Mouse (Mus musculus): ENCODE results near the gene Pde4d. TPM values are rescaled to one million over a fixed set of nuclear protein-coding genes. Genes with fewer than 3 reads are reported as not detected.
"Not testable (repeated sequence)": the region's sequence is repeated elsewhere in the genome, so short reads cannot be mapped to it uniquely, and the experiment has no call there.

Pde4d gene
- polyA plus RNA-seq, 1 experiment from 2014 or later = 32.1 TPM

DNA sequence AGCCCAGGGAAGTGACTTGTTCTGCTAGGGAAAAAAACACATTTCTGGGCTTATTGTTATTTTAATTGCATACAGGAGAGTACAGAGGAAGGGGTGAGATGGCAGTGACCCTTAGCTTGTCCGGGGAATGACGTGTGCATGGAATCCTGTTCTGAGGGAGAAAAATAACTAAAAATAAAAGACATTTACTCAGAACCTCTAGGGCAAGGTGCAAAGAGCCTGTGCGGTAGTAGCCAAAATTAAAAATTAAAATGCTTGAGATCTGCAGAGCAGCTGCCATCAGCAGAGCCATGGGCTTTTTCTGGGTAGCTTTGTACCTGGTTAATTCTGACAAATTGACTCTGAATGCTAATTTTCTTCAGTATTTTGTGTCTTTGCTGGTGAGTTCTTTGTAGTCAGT lies 322.6 kb downstream of the Pde4d start:
- WGBS = 52% methylated on average over 3 of the region's 3 CpGs
- H3K4me2 ChIP-seq (ENCODE audit: low read depth, low read length) = no peak overlapping the region
- H3K27me3 ChIP-seq (ENCODE audit: control insufficient read depth, insufficient read depth, low read length) = no peaks in the 10 kb centered on the region
- ATAC-seq (ENCODE audit: low read depth) = no peak
- no peak overlapping the region for H3K4me3 ChIP-seq (ENCODE audit: low read depth, low read length)
- H3K4me1 ChIP-seq (ENCODE audit: control insufficient read depth, insufficient read depth, low read length) = no peaks in the 10 kb centered on the region
- no peaks in the 10 kb centered on the region for H3K36me3 ChIP-seq (ENCODE audit: control insufficient read depth, insufficient read depth, low read length)
- H3K9ac ChIP-seq (replicated peaks; ENCODE audit: low read depth, low read length) = no peak overlapping the region
- H3K9me3 ChIP-seq (ENCODE audit: control insufficient read depth, low read length) = no peaks in the 10 kb centered on the region
- H3K27ac ChIP-seq (ENCODE audit: low read depth, low read length) = no peak overlapping the region

DNA sequence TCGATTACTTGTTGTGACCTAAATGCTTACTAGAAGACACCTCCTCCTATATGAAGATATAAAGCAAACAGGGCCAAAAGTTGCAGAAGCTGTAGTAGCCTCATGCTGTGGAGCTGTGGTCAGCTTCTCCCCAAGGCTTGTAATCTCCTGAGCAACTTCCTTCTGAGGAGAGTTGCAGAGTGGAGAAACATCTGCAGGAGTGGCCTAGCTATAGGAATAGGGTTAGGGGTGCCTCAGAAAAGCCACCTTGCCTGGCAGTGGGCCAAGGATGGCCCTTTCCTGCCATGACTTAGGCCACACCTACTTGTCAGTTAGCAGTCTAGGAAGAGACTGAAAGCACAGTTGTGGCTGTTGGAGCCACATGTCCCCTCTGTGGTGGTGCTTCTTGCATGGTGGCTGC lies 325.2 kb downstream of the Pde4d start:
- no peaks in the 10 kb centered on the region for H3K4me1 ChIP-seq (ENCODE audit: control insufficient read depth, insufficient read depth, low read length)
- H3K4me2 ChIP-seq (ENCODE audit: low read depth, low read length) = no peak overlapping the region
- H3K36me3 ChIP-seq (ENCODE audit: control insufficient read depth, insufficient read depth, low read length) = no peaks in the 10 kb centered on the region
- no peaks in the 10 kb centered on the region for H3K9me3 ChIP-seq (ENCODE audit: control insufficient read depth, low read length)
- H3K27ac ChIP-seq (ENCODE audit: low read depth, low read length) = no peak overlapping the region
- no peak overlapping the region for H3K4me3 ChIP-seq (ENCODE audit: low read depth, low read length)
- H3K9ac ChIP-seq (replicated peaks; ENCODE audit: low read depth, low read length) = no peak overlapping the region
- whole genome bisulfite sequencing = 80% methylated on average over 1 of the region's 1 CpGs
- no peak for ATAC-seq (ENCODE audit: low read depth)
- no peaks in the 10 kb centered on the region for H3K27me3 ChIP-seq (ENCODE audit: control insufficient read depth, insufficient read depth, low read length)

DNA sequence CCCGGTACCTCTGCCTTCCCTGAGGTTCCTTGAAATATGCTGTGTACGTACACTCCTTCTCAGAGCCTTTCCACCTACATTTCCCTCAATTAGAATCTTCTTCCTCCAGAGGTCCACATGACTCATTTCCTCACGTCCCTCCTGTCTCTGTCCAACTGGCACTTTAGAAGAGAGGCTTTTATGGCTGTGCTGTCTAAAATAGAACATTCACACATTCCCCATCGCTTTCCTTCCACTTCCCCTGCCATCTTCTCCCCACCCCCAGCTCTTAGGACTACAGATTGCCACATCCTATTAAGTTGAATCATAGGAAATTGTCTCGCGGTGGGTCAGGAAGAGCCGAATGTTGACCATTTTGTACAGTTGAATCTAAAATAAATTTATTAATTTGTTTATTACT lies 326.1 kb downstream of the Pde4d start:
- 80% methylated on average over 7 of the region's 7 CpGs for WGBS
- H3K4me3 ChIP-seq (ENCODE audit: low read depth, low read length) = no peak overlapping the region
- no peaks in the 10 kb centered on the region for H3K4me1 ChIP-seq (ENCODE audit: control insufficient read depth, insufficient read depth, low read length)
- ATAC-seq (ENCODE audit: low read depth) = no peak
- H3K4me2 ChIP-seq (ENCODE audit: low read depth, low read length) = no peak overlapping the region
- no peaks in the 10 kb centered on the region for H3K27me3 ChIP-seq (ENCODE audit: control insufficient read depth, insufficient read depth, low read length)
- H3K36me3 ChIP-seq (ENCODE audit: control insufficient read depth, insufficient read depth, low read length) = no peaks in the 10 kb centered on the region
- no peak overlapping the region for H3K9ac ChIP-seq (replicated peaks; ENCODE audit: low read depth, low read length)
- no peak overlapping the region for H3K27ac ChIP-seq (ENCODE audit: low read depth, low read length)
- H3K9me3 ChIP-seq (ENCODE audit: control insufficient read depth, low read length) = no peaks in the 10 kb centered on the region

DNA sequence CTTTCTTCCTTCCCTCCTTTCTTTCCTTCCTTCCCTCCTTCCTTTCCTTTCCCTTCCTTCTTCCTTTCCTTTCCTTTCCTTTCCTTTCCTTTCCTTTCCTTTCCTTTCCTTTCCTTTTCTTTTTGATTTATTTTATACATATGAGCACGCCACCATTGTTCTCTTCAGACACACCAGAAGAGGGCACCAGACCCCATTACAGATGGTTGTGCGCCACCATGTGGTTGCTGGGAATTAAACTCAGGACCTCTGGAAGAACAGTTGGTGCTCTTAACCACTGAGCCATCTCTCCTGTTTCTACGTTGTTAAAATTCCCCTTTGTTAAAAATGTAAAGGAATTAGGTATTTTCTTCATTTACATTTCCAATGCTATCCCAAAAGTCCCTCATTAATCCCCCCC lies 347.9 kb downstream of the Pde4d start:
- H3K27me3 ChIP-seq (ENCODE audit: control insufficient read depth, insufficient read depth, low read length); H3K36me3 ChIP-seq (ENCODE audit: control insufficient read depth, insufficient read depth, low read length); H3K4me3 ChIP-seq (ENCODE audit: low read depth, low read length); H3K4me2 ChIP-seq (ENCODE audit: low read depth, low read length); H3K9me3 ChIP-seq (ENCODE audit: control insufficient read depth, low read length); H3K4me1 ChIP-seq (ENCODE audit: control insufficient read depth, insufficient read depth, low read length); ATAC-seq (ENCODE audit: low read depth); H3K27ac ChIP-seq (ENCODE audit: low read depth, low read length); H3K9ac ChIP-seq (replicated peaks; ENCODE audit: low read depth, low read length): not testable (repeated sequence)
- WGBS = 73% methylated on average over 3 of the region's 3 CpGs

DNA sequence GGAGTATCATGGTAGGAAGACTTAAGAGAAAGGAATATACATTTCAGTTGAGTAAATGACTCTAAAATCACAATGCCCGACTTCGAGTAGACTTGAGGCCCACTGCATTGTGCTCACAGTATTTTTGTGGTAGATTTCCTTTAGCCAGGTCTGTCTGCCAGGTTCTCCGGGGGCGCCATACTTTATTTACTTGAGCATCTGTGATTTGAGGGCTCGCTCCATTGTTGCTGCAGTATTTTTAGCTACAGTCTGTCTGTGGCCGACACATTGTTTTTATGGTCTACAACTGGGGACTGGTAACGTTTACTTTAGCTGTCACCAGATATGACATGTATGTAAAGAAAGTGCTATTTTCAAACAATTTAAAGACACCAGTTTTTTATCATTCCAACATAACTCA lies 359.4 kb downstream of the Pde4d start:
- Histone ChIP-seq H3K4me2 (ENCODE audit: low read depth, low read length) (no peak overlapping the region), H3K36me3 (ENCODE audit: control insufficient read depth, insufficient read depth, low read length) (no peaks in the 10 kb centered on the region), H3K4me3 (ENCODE audit: low read depth, low read length) (no peak overlapping the region), H3K27ac (ENCODE audit: low read depth, low read length) (no peak overlapping the region), H3K27me3 (ENCODE audit: control insufficient read depth, insufficient read depth, low read length) (no peaks in the 10 kb centered on the region), H3K9ac (replicated peaks; ENCODE audit: low read depth, low read length) (no peak overlapping the region), H3K9me3 (ENCODE audit: control insufficient read depth, low read length) (no peaks in the 10 kb centered on the region), H3K4me1 (ENCODE audit: control insufficient read depth, insufficient read depth, low read length) (no peaks in the 10 kb centered on the region)
- WGBS = 92% methylated on average over 7 of the region's 7 CpGs
- ATAC-seq (ENCODE audit: low read depth) = no peak

DNA sequence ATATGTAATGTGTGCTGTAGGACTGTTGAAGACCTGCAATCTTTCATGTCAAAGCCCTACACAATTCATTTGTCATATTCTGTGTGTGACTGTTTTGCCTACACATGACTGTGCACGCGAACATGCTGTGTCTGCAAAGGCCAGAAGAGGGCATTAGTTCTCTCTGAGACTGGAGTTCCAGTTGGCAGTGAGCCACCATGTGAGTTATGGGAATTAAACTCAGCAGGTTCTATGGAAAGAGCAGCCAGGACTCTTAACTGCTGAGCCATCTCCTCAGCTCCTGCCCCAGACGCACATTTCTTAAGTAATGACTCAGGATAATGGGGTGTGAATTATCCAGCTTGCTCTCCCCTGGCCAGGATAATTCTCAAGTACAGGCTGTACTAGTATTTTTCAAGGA lies 363.2 kb downstream of the Pde4d start:
- Histone ChIP-seq H3K4me3 (ENCODE audit: low read depth, low read length) (no peak overlapping the region), H3K9ac (replicated peaks; ENCODE audit: low read depth, low read length) (no peak overlapping the region), H3K36me3 (ENCODE audit: control insufficient read depth, insufficient read depth, low read length) (no peaks in the 10 kb centered on the region), H3K4me2 (ENCODE audit: low read depth, low read length) (no peak overlapping the region), H3K27ac (ENCODE audit: low read depth, low read length) (no peak overlapping the region), H3K9me3 (ENCODE audit: control insufficient read depth, low read length) (no peaks in the 10 kb centered on the region), H3K4me1 (ENCODE audit: control insufficient read depth, insufficient read depth, low read length) (no peaks in the 10 kb centered on the region), H3K27me3 (ENCODE audit: control insufficient read depth, insufficient read depth, low read length) (no peaks in the 10 kb centered on the region)
- peak; percentile 28; the same call in 1 of the 2 replicates for ATAC-seq (ENCODE audit: low read depth)
- 54% methylated on average over 3 of the region's 3 CpGs for WGBS

DNA sequence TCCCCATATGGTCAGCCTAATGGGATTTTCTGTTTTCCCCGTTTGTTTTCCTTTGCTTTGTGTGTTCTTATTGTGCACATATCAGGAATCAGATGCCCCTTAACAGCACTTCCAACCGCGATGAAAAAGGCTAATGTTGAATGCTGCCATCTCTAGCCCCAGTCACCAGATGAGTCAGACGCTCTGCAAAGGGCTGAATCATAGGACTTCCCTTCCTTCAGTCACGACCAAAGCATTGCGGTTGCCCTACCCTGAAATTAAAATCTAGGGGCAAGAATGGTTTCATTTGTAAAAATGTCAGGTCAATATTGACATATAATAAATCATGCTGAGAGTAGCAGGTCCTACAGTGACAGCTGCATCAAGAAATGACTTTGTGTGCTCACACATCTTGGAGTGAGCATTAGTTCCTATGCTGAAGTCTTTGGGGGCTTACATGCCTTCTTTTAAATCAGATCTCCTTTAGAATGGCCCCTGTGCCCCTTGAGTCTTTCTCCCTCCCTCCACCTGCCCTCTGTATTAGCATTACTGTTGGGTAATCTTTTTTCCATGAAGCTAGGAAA lies 370.2 kb downstream of the Pde4d start:
- 80% methylated on average over 6 of the region's 6 CpGs for WGBS
- H3K4me1 ChIP-seq (ENCODE audit: control insufficient read depth, insufficient read depth, low read length) = no peaks in the 10 kb centered on the region

DNA sequence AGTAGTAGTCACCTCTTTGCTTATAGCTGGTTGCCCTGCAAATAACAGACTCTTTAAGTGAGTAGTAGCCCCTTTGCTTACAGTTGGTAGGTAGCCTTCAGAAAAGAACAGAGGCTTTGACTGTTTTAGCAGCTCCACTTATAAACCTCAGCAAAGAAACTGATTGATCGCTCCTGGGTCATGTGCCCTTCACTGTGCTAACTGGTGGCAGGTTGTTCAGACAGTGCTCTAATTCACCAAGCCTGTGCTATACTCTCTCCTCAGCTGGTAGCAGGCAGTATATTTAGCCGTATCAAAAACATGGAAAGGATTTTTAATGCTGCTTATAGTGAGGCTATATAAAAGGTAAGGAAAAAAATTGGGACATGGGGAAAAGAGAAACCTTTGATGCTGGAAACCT lies 370.7 kb downstream of the Pde4d start:
- no peak for ATAC-seq (ENCODE audit: low read depth)

More for the DNA sequence above, 370.2 kb downstream of the Pde4d start:
- ATAC-seq (ENCODE audit: low read depth) = no peak
- Histone ChIP-seq H3K27me3 (ENCODE audit: control insufficient read depth, insufficient read depth, low read length) (no peaks in the 10 kb centered on the region), H3K36me3 (ENCODE audit: control insufficient read depth, insufficient read depth, low read length) (no peaks in the 10 kb centered on the region), H3K4me3 (ENCODE audit: low read depth, low read length) (no peak overlapping the region), H3K4me2 (ENCODE audit: low read depth, low read length) (no peak overlapping the region), H3K9ac (replicated peaks; ENCODE audit: low read depth, low read length) (no peak overlapping the region), H3K9me3 (ENCODE audit: control insufficient read depth, low read length) (no peaks in the 10 kb centered on the region), H3K27ac (ENCODE audit: low read depth, low read length) (no peak overlapping the region)

DNA sequence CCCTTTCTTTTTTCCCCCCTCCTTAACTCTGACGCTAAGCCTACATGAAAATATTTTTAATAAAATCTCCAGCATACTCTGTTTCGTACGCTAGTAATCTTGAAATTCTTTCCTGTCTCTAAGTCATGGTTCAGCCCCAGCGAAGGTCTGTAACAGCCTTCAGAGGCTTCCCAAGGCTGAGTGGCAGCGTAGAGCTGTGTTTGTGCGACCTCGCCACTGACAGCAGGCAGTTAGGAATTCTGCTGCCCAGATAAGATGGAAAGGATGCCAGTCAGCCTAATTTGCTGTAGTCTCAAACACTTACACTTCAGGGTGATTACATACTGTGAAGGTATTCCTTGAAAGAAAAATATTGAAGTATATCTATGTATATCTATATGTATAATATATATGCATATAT lies 371.5 kb downstream of the Pde4d start:
- no peak overlapping the region for H3K4me3 ChIP-seq (ENCODE audit: low read depth, low read length)
- ATAC-seq (ENCODE audit: low read depth) = no peak
- 90% methylated on average over 7 of the region's 7 CpGs for WGBS
- no peak overlapping the region for H3K4me2 ChIP-seq (ENCODE audit: low read depth, low read length)
- no peaks in the 10 kb centered on the region for H3K9me3 ChIP-seq (ENCODE audit: control insufficient read depth, low read length)
- H3K9ac ChIP-seq (replicated peaks; ENCODE audit: low read depth, low read length) = no peak overlapping the region
- no peak overlapping the region for H3K27ac ChIP-seq (ENCODE audit: low read depth, low read length)
- no peaks in the 10 kb centered on the region for H3K27me3 ChIP-seq (ENCODE audit: control insufficient read depth, insufficient read depth, low read length)
- H3K4me1 ChIP-seq (ENCODE audit: control insufficient read depth, insufficient read depth, low read length) = no peaks in the 10 kb centered on the region
- H3K36me3 ChIP-seq (ENCODE audit: control insufficient read depth, insufficient read depth, low read length) = no peaks in the 10 kb centered on the region

More for the DNA sequence above, 370.7 kb downstream of the Pde4d start:
- WGBS = 80% methylated on average over 2 of the region's 2 CpGs
- Histone ChIP-seq H3K9me3 (ENCODE audit: control insufficient read depth, low read length) (no peaks in the 10 kb centered on the region), H3K4me2 (ENCODE audit: low read depth, low read length) (no peak overlapping the region), H3K4me1 (ENCODE audit: control insufficient read depth, insufficient read depth, low read length) (no peaks in the 10 kb centered on the region), H3K27ac (ENCODE audit: low read depth, low read length) (no peak overlapping the region), H3K27me3 (ENCODE audit: control insufficient read depth, insufficient read depth, low read length) (no peaks in the 10 kb centered on the region), H3K9ac (replicated peaks; ENCODE audit: low read depth, low read length) (no peak overlapping the region), H3K36me3 (ENCODE audit: control insufficient read depth, insufficient read depth, low read length) (no peaks in the 10 kb centered on the region), H3K4me3 (ENCODE audit: low read depth, low read length) (no peak overlapping the region)

All from neural tube, embryonic 14.5 days (tissue).